Mouse (Mus musculus) CH12.LX (cell line): Measurements from ENCODE around the gene D11Wsu47e.

Experiments
- BHLHE40 ChIP-seq: IDR thresholded peaks from 2 replicates; pipeline ENCODE4 v1.6.1; 2011; ENCODE audit warnings: mild to moderate bottlenecking, low read depth, low read length, improper control_type of control experiment
- CTCF ChIP-seq, 2 experiments: IDR thresholded peaks in 1 of 2; conservative IDR thresholded peaks in 1 of 2; 2 replicates each; pipeline ENCODE4 v1.5.1; 2011 to 2012; ENCODE audit warnings: low read depth in 2 of 2, low read length in 2 of 2, improper control_type of control experiment in 1 of 2, inconsistent platforms in 1 of 2, mild to moderate bottlenecking in 1 of 2, moderate library complexity in 1 of 2
- JUN ChIP-seq: IDR thresholded peaks from 2 replicates; pipeline ENCODE4 v1.6.1; 2011; ENCODE audit warnings: low read depth, mild to moderate bottlenecking, low read length, improper control_type of control experiment, moderate library complexity; ENCODE audit not compliant: insufficient read depth
- MYC ChIP-seq: IDR thresholded peaks from 2 replicates; pipeline ENCODE4 v1.6.1; 2011; ENCODE audit warnings: low read depth, mild to moderate bottlenecking, improper control_type of control experiment, low read length
- NELFE ChIP-seq: IDR thresholded peaks from 2 replicates; pipeline ENCODE4 v1.6.1; 2011; ENCODE audit warnings: low read depth, low read length, improper control_type of control experiment
- POLR2A ChIP-seq: IDR thresholded peaks from 2 replicates; pipeline ENCODE4 v1.6.1; 2011; ENCODE audit warnings: low read depth, mild to moderate bottlenecking, improper control_type of control experiment, low read length
- RAD21 ChIP-seq: IDR thresholded peaks from 2 replicates; pipeline ENCODE4 v1.6.1; 2011; ENCODE audit warnings: low read depth, mild to moderate bottlenecking, low read length, improper control_type of control experiment, moderate library complexity
- TBP ChIP-seq: conservative IDR thresholded peaks from 2 replicates; pipeline ENCODE4 v1.6.1; 2011; ENCODE audit warnings: low read depth, low read length, improper control_type of control experiment
- USF2 ChIP-seq: conservative IDR thresholded peaks from 2 replicates; pipeline ENCODE4 v1.6.1; 2011; ENCODE audit warnings: low read depth, low read length, improper control_type of control experiment

DNA sequence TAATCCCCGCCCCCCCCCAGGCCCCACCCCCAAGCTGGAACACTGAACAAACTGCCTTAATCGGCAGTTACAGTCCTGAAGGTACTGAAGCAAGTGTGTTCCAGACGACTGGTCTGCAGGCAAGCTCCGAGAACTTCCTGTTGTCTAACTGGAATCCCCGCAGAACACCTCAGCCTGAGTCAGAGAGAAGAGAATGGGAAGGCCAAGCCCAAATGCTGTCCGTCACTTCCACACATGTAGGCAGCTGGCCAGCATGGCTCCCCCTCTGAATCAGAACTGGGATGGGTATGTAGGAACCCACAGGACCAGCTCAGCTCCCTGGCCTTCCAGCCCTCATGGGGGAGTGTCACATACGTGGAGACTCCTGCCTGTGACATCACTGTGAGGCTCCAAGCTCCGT, 45.7 kb downstream of the D11Wsu47e start:
- TF ChIP-seq JUN = no peak
- no peak for TF ChIP-seq POLR2A
- no peak for TF ChIP-seq NELFE
- TF ChIP-seq RAD21 = no peak
- no peak for TF ChIP-seq MYC
- TF ChIP-seq TBP = no peak
- TF ChIP-seq CTCF (conservative IDR thresholded peaks at IDR 0.05 in 1 of 2, IDR thresholded peaks at IDR 0.05 in 1 of 2; ENCODE audit: low read depth in 2 of 2, low read length in 2 of 2) = no peak
- no peak for TF ChIP-seq USF2
- no peak for TF ChIP-seq BHLHE40
